Mouse (Mus musculus) frontal cortex, adult 2 months (tissue): ENCODE data around the gene St7. TPM values are rescaled to one million over a fixed set of nuclear protein-coding genes. Genes with fewer than 3 reads are reported as not detected.
"Not testable (repeated sequence)": the region's sequence is repeated elsewhere in the genome, so short reads cannot be mapped to it uniquely, and the experiment has no call there.

Experiments
- DNase-seq, 2 experiments: peaks; one replicate each; pipeline ENCODE4 v3.0.0; 2022; ENCODE audit warnings: low spot score in 1 of 2; ENCODE audit errors: extremely low spot score in 1 of 2
- polyA plus RNA-seq: library from polyadenylated mRNA; depleted of rRNA; stranded (reverse); fragments of >200 nt; gene quantifications from 2 replicates; pipeline ENCODE4 v1.2.3, GENCODE M21; 2012; rRNA removed

St7 gene
- 27.1 and 28.4 TPM in 2 replicates for polyA plus RNA-seq

GRCm38 (mm10) chr6:17692647-17693046, at the start of gene St7:
Gene St7 (plus strand): TSS chr6:17692933.
- no peak for DNase-seq

GRCm38 (mm10) chr6:17646107-17646506, 46.6 kb upstream of the St7 start:
- no peak for DNase-seq

GRCm38 (mm10) chr6:17652132-17652531, 40.6 kb upstream of the St7 start:
- DNase-seq = no peak

- no peak for DNase-seq
Observed at GRCm38 (mm10) chr6:17655080-17655479, 37.7 kb upstream of the St7 start.

GRCm38 (mm10) chr6:17657308-17657707, 35.4 kb upstream of the St7 start:
- DNase-seq = peak; percentile 32 to 61

- DNase-seq = no peak
Observed at GRCm38 (mm10) chr6:17665348-17665747, 27.4 kb upstream of the St7 start.

GRCm38 (mm10) chr6:17666024-17666423, 26.7 kb upstream of the St7 start:
- DNase-seq = peak in 1 of 2 experiments; percentile 32

- no peak for DNase-seq
Observed at GRCm38 (mm10) chr6:17667813-17668212, 24.9 kb upstream of the St7 start.

- no peak for DNase-seq
Observed at GRCm38 (mm10) chr6:17668334-17668733, 24.4 kb upstream of the St7 start.

GRCm38 (mm10) chr6:17669826-17670225, 22.9 kb upstream of the St7 start:
- DNase-seq = no peak

- peak in 1 of 2 experiments; percentile 58 for DNase-seq
Observed at GRCm38 (mm10) chr6:17675019-17675756, 17.5 kb upstream of the St7 start.

GRCm38 (mm10) chr6:17677008-17677407, 15.7 kb upstream of the St7 start:
- DNase-seq = no peak

GRCm38 (mm10) chr6:17680266-17680925, 12.3 kb upstream of the St7 start:
- DNase-seq = no peak

GRCm38 (mm10) chr6:17681810-17682209, 10.9 kb upstream of the St7 start:
- DNase-seq = no peak

- DNase-seq = no peak
Observed at GRCm38 (mm10) chr6:17688676-17689075, 4.1 kb upstream of the St7 start.

- peak in 1 of 2 experiments; percentile 58 for DNase-seq
Observed at GRCm38 (mm10) chr6:17693726-17694549, 1.2 kb downstream of the St7 start.

- DNase-seq = peak in 1 of 2 experiments; percentile 52
Observed at GRCm38 (mm10) chr6:17694550-17694951, 1.8 kb downstream of the St7 start.

- peak; percentile 52 to 75 for DNase-seq
Observed at GRCm38 (mm10) chr6:17696321-17696734, 3.6 kb downstream of the St7 start.

GRCm38 (mm10) chr6:17700936-17701612, 8.3 kb downstream of the St7 start:
- DNase-seq = no peak

GRCm38 (mm10) chr6:17704038-17704437, 11.3 kb downstream of the St7 start:
- DNase-seq = not testable (repeated sequence)

- no peak for DNase-seq
Observed at GRCm38 (mm10) chr6:17705973-17706372, 13.2 kb downstream of the St7 start.
